Mouse (Mus musculus): ENCODE data around the gene Wwox. TPM values are rescaled to one million over a fixed set of nuclear protein-coding genes. Genes with fewer than 3 reads are reported as not detected.
A peak's percentile ranks its signal among the peaks of the same experiment; 100 is the strongest.

Gene Wwox
- total and polyA plus RNA-seq, 3 experiments: 7.8 to 11.5 (median 9.1) TPM

- peaks cover 0 to 35% of the 10 kb centered on the region in 2 experiments; a peak in 2 of 4 replicates for H3K4me1 ChIP-seq (ENCODE audit: control insufficient read depth in 1 of 2, insufficient read depth in 2 of 2)
- no peak overlapping the region for H3K9ac ChIP-seq (ENCODE audit: insufficient read depth, low read depth)
- TF ChIP-seq ZC3H11A (IDR thresholded peaks at IDR 0.05; ENCODE audit: low read depth, low read length) (no peak), GABPA (IDR thresholded peaks at IDR 0.05; ENCODE audit: insufficient replicate concordance, low read depth, low read length) (no peak), RCOR1 (conservative IDR thresholded peaks at IDR 0.05; ENCODE audit: low read depth, low read length) (no peak), SIN3A (IDR thresholded peaks at IDR 0.05; ENCODE audit: low read length) (no peak), MAFK (IDR thresholded peaks at IDR 0.05; ENCODE audit: insufficient replicate concordance, low read length) (no peak), POLR2AphosphoS2 (IDR thresholded peaks at IDR 0.05; ENCODE audit: low read depth, low read length) (no peak)
- peak; percentile 13 for DNase-seq (ENCODE audit: extremely low read depth)
- no peaks in the 10 kb centered on the region for H3K79me2 ChIP-seq (replicated peaks; ENCODE audit: control insufficient read depth, extremely low read depth, insufficient read depth, poor library complexity, severe bottlenecking)
- no peak overlapping the region for H3K27ac ChIP-seq (ENCODE audit: insufficient read depth, low read depth)
- no peak overlapping the region for H3K4me3 ChIP-seq (replicated peaks in 1 of 3; ENCODE audit: low read depth in 2 of 3, low read length in 2 of 3, poor library complexity in 1 of 3)
- H3K9me3 ChIP-seq (replicated peaks; ENCODE audit: low read length): no peaks in the 10 kb centered on the region
- in situ Hi-C loops (cut with MboI; ENCODE audit: low pct_ligation_motif_present, low pct_unique_long_range_greater_than_20kb, low sequenced_read_pairs): loop anchor here (25.0 kb wide), 1 partner anchor 214 kb away; no protein-coding TSS in a partner anchor
- H3K36me3 ChIP-seq (replicated peaks in 1 of 2; ENCODE audit: control insufficient read depth in 1 of 2, insufficient read depth in 1 of 2, low read length in 1 of 2): peaks cover 2 to 6% of the 10 kb centered on the region in 2 experiments
- no peaks in the 10 kb centered on the region for H3K27me3 ChIP-seq (replicated peaks)
- no peak overlapping the region for H3K4me2 ChIP-seq (ENCODE audit: insufficient read depth, low read depth, poor library complexity, severe bottlenecking)
- dilution Hi-C loops (cut with MboI; ENCODE audit: extremely low pct_ligation_motif_present, extremely low pct_unique_long_range_greater_than_20kb, low sequenced_read_pairs): no loop called here
Measured at GRCm38 (mm10) chr8:114548360-114548759, 108.9 kb downstream of the Wwox start.

DNA sequence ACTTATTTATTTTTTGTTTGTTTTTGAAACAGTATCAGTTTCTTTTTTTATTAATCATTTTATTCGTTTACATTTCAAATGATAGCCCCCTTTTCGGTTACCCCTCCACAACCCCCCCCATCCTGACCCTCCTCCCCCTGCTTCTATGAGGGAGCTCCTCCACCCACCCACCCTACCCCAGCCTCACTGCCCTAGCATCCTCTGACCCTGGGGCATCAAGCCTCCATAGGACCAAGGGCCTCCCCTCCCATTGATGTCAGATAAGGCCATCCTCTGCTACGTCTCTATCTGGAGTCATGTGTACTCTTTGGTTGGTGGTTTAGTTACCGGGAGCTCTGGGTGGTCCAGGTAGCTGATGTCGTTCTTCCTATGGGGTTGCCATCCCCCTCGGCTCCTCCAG is 109.4 kb downstream of the Wwox start:
- no peak overlapping the region for H3K27ac ChIP-seq (ENCODE audit: insufficient read depth, low read depth)
- no peak overlapping the region; the same call in 1 of the 2 replicates for H3K4me2 ChIP-seq (ENCODE audit: insufficient read depth, low read depth, poor library complexity, severe bottlenecking)
- no peak for TF ChIP-seq CHD1 (IDR thresholded peaks at IDR 0.05; ENCODE audit: low read depth, low read length)
- no peaks in the 10 kb centered on the region for H3K27me3 ChIP-seq (replicated peaks)
- H3K4me1 ChIP-seq (ENCODE audit: control insufficient read depth in 1 of 2, insufficient read depth in 2 of 2): peaks cover 0 to 35% of the 10 kb centered on the region in 2 experiments; a peak in 2 of 4 replicates
- no peaks in the 10 kb centered on the region for H3K79me2 ChIP-seq (replicated peaks; ENCODE audit: control insufficient read depth, extremely low read depth, insufficient read depth, poor library complexity, severe bottlenecking)
- in situ Hi-C loops (cut with MboI; ENCODE audit: low pct_ligation_motif_present, low pct_unique_long_range_greater_than_20kb, low sequenced_read_pairs): loop anchor here (25.0 kb wide), 1 partner anchor 213 kb away; no protein-coding TSS in a partner anchor
- dilution Hi-C loops (cut with MboI; ENCODE audit: extremely low pct_ligation_motif_present, extremely low pct_unique_long_range_greater_than_20kb, low sequenced_read_pairs): no loop called here
- no peak overlapping the region for H3K4me3 ChIP-seq (replicated peaks in 1 of 3; ENCODE audit: low read depth in 2 of 3, low read length in 2 of 3, poor library complexity in 1 of 3)
- DNase-seq (ENCODE audit: extremely low read depth): no peak
- no peaks in the 10 kb centered on the region for H3K9me3 ChIP-seq (replicated peaks; ENCODE audit: low read length)
- no peak overlapping the region for H3K9ac ChIP-seq (ENCODE audit: insufficient read depth, low read depth)
- peaks cover 2 to 6% of the 10 kb centered on the region in 2 experiments for H3K36me3 ChIP-seq (replicated peaks in 1 of 2; ENCODE audit: control insufficient read depth in 1 of 2, insufficient read depth in 1 of 2, low read length in 1 of 2)

- Histone ChIP-seq H3K79me2 (replicated peaks; ENCODE audit: control insufficient read depth, extremely low read depth, insufficient read depth, poor library complexity, severe bottlenecking) (no peaks in the 10 kb centered on the region), H3K4me1 (ENCODE audit: control insufficient read depth in 1 of 2, insufficient read depth in 2 of 2) (peaks cover 0 to 35% of the 10 kb centered on the region in 2 experiments; a peak in 2 of 4 replicates), H3K9me3 (replicated peaks; ENCODE audit: low read length) (no peaks in the 10 kb centered on the region), H3K4me3 (replicated peaks in 1 of 3; ENCODE audit: low read depth in 2 of 3, low read length in 2 of 3, poor library complexity in 1 of 3) (no peak overlapping the region), H3K36me3 (replicated peaks in 1 of 2; ENCODE audit: control insufficient read depth in 1 of 2, insufficient read depth in 1 of 2, low read length in 1 of 2) (peaks cover 2 to 11% of the 10 kb centered on the region in 2 experiments), H3K9ac (ENCODE audit: insufficient read depth, low read depth) (no peak overlapping the region), H3K27me3 (replicated peaks) (no peaks in the 10 kb centered on the region), H3K27ac (ENCODE audit: insufficient read depth, low read depth) (no peak overlapping the region), H3K4me2 (ENCODE audit: insufficient read depth, low read depth, poor library complexity, severe bottlenecking) (no peak overlapping the region)
- TF ChIP-seq E2F4 (IDR thresholded peaks at IDR 0.05; ENCODE audit: insufficient replicate concordance, low read depth, low read length): no peak
- TF ChIP-seq CTCF (conservative IDR thresholded peaks at IDR 0.05 in 1 of 2, IDR thresholded peaks at IDR 0.05 in 1 of 2; ENCODE audit: low read depth in 2 of 2, low read length in 2 of 2): peak in 1 of 2 experiments; percentile 36; a peak in 1 of 4 replicates
- TF ChIP-seq UBTF (IDR thresholded peaks at IDR 0.05; ENCODE audit: low read depth, low read length): no peak
- TF ChIP-seq ETS1 (conservative IDR thresholded peaks at IDR 0.05; ENCODE audit: low read depth, low read length): no peak
- dilution Hi-C loops (cut with MboI; ENCODE audit: extremely low pct_ligation_motif_present, extremely low pct_unique_long_range_greater_than_20kb, low sequenced_read_pairs): no loop called here
- DNase-seq (ENCODE audit: extremely low read depth): peak; percentile 38
- in situ Hi-C loops (cut with MboI; ENCODE audit: low pct_ligation_motif_present, low pct_unique_long_range_greater_than_20kb, low sequenced_read_pairs): no loop called here
Measured at GRCm38 (mm10) chr8:114550029-114550428, 110.6 kb downstream of the Wwox start.
